Mouse (Mus musculus): ENCODE measurements at regions not wholly inside any gene's neighbourhood (a gene's known extent, or its start where the extent isn't known, plus 50 kb on each side); places are given as distances from the start of the nearest gene placed in this dataset.

DNA sequence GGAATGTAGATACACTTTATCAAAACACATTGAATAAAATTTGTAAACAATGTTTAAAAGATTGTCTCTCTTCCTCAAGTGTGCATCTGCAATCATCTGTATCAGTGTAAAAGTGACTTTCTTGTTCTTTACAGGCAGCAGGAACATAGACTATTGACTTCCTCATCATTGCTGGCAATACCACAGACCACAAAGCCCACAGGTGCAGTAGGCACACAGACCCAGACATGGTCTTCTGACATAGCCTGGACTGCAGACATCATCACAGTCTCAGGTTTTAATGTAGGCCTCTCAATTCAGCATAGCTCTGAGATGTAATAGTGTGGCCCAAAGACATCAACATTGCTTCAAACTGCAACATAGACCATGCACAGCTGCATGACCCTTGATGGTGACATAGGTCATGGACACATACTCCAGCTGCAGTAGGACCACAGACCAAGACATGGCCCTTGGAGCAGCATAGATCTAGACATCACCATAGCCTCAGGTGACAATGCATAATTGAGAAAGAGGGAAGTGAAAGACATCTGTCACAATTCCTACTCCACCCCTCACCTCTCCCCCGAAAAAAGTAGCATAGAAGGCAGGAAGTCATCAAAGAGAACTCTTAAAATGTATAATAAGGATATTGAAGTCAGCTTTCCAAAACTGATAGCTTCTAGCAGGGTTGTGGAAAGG is 74.1 kb upstream of the Speer2 start:
- DNase-seq, result no peak

DNA sequence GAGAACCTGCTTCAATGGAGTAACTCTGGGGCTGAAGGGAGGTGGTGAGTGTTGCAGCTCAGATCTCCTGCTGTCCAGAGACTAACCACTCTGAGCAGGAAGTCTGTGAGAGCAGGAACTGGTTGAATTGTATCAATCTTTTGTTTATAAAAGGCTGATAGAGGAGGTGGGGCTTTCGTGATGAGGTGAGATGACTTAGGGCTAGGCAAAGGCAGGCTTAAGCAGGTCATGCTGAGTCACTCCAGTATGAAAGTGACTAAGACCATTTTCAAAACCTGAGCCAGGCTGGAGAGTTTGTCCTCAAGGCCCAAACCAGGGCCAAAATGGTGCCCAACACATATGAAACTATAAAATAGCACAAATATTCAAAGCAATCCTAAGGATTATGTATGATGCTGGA is 80.1 kb upstream of the Speer2 start:
- no peak for DNase-seq

DNA sequence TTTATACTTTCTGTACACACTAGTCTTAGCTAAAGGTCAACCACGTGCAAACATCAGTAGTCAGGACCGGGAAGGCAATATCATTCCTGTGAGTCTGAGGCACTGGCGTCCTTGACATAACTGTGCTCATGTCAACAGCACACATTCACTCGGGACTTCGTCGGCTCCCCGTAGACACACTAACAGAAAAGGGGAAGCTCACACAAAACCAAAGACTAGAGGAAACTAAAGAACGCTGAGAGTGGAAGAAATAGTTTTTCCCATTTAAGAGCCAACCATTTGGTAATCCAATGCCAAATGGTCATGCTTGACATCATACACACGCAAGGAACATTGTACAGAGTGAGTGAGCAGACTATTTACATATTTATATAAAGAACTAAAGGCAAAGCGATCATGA is 85.2 kb upstream of the Speer2 start:
- DNase-seq, result no peak

DNA sequence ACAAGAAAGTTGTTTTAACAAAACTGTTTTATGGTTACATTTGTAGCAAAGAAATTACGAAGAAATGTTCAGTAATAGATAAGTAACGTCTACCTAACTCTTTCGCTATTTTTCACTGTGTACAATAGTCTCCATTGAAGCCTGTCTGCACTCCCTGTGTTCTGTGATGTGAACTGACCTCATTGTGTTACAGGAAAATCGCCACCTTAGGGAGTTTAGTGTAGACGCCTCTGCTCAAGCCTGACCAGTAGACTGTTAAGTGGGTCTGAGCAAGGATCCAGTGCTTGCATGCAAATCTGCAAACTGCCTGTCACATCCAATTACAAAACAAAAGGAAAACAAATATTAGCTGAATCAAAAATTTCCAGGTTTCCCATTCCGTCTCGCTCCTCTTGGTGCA is 85.8 kb upstream of the Speer2 start:
- DNase-seq, result no peak

DNA sequence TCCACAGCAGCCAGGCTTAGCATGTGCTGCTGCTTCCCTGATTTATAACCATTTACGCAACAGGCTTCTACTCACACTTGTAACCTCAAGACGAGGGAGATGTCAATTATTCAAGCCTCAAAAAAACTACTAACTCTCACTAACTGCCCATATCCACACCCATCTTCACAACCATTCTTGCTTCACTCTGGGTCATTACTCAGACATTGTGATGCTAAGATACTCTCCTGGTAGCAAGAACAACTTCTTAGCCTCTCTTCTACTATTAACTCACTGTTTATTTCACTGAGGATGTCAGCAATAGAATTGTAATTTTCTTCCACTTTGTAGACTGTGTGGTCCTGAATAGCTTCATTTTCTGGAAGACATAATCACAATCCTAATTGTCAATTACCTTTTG is 88.0 kb upstream of the Speer2 start:
- no peak for DNase-seq

DNA sequence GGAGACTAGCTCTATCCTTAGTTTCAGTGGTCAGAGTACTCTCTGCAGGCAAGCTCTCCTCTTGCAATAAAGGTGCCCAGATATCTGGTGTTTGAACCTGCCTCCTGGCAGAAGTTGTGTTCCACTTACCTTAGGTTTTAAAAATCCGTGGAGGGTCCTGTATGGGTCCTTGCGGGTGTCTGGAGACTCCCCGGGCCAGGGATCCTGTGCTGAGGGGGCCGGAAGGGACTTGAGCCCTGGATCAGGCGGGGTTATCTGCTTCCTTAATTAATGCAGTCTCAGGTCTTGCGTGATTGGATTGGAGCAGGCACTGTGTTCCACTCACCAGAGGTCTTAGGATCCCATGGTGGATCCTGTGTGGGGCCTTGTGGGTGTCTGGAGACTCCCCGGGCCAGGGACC is 103.0 kb upstream of the Speer2 start:
- peak; percentile 74 for DNase-seq

DNA sequence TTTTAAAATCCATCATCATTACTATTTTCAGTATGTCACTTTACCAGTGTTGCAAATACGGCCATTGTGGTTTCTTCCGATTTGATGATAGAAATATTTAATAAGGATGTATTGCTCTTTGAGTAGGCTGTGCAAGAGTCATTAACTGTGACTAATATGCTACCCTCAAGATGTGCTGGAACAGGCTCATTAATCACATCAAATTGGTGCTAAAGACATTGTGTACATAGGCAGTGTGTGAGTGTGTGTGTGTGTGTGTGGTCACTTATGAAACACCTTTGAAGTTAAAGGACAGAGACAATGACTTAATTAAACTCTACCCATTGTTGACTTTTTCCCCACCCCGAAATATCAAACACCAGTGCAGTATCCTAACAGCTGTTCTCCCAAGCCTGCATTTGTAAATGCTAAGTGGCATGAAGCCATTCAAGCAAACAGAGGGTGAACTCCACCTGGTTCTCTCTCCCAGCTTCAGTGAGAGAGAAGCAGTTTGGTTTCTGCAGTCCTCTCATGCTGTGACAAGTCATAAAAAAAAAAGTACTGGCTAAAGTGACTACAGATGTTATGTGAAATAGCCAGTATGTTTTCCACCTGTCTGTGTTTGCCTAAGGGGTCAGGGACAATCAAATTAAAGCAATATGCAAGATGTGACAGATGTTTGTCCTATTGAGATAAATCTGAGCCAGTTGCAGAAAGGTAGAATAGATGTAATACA is 116.4 kb upstream of the Speer2 start:
- DNase-seq, result no peak

DNA sequence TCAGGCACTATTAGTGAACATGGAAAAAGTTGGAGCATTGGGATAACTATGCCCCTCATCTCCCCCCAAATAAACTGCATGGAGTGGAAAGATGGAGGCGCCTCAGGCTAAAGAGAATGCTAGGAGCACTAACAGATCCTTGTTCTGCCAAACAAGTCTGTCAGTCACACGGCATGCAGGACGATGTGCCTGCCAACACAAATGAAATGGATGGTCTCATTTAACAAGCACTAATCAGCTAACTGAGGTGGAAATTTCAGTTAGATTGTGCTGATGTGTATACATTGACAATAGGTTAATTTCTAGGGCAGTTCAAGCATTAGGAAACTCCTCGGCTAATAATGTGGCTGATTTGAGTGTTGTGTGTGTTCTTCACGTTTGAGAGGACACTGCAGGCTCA is 120.8 kb upstream of the Speer2 start:
- DNase-seq, result no peak

DNA sequence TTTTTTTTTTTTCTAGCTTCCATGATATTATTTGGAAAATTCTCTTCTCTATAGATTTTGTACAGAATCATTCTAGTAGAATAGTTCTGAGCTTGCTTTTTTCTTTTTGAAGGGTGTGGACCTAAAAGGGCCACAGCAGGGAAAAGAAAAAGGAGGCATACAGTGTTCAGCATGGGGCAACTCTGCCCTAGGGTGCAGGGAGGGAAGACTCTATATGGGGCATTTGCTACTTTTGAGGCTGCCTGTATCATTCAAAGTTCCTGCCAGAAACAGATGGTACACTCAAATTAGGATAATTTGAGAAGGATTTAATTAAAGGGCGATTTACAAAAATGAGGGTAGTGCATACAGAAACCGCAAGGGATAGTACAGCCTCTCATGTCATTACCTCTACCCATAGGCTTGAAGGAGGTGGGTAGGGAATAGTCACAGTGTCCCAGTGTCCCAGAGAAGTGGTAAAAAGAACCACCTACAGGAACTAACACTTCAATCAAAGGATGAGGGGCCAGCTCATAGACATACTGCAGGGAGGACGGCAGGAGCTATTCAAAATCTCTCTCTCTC is 128.4 kb upstream of the Speer2 start:
- DNase-seq, result no peak

DNA sequence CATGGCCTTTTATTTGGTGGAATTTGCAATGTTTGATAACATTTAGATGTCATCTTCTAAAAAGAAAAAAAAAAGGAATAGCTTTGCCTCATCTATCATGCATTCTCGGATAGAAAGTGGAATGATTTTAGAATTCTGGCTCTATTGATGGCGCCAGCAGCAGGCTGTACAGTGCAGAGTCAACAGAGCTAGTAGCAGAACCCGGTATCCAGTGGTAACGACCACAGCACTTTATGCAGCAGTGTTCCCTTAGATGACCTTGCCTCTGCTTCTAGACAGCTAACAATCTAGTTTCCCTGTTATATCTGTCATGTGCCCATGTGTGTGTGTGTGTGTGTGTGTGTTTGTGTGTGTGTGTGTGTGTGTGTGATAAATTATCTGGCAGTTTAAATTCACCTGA is 129.2 kb upstream of the Speer2 start:
- DNase-seq, result no peak

DNA sequence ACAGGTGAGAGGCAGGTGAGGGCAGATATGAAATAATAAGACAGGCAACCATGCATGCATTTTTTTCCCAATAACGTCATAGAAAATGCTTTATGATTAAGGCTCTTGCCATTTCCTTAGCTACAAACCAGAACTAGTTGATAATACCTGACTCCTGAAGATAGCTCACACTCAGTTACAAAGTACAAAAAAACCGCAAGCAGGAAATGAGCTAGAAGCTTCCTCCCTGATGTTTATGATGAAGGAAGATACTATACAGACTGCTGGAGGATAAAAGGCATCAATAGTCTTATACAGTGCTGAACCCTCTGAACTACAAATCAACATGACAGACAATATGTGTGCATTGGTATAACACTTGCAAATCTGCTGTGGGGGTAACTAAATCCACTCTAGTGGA is 143.3 kb upstream of the Speer2 start:
- DNase-seq, result no peak

DNA sequence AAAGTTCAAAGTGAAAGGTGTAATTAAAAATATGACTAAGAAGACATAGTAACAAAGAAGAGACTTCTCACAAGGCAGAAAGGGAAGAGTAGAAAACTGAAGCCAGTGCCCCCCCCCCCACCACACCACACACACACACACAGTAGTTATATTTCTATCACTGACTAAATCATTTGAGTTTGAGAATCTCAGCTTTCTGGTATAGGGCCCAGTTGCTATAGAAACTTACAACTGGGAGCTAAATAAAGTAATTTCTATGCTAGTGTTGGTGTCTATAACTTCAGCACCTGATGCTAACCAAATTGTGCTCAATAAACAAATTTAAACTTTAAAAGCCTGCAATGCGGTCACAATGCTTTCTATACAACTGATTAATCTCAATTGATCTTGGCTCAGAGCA is 153.4 kb upstream of the Speer2 start:
- no peak for DNase-seq

DNA sequence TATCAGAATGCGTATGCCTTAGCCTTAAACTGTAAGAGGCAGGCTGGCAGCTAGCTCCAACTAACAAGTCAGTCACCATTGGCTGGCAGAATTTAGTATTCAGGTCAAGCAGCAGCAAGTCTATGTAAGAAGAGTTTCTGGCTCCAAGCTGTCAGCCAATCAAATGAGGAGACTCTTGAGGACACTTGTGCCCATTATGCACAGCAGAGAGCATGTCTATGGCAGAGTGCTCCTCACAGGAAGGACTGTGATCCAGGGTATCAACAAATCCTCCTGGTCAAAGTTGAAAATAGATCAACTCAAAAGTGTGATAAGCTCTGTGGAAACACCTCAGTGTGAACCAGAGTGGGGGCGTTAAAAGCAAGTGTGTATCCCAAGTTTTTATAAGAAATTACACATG is 156.0 kb upstream of the Speer2 start:
- peak; percentile 57 for DNase-seq

DNA sequence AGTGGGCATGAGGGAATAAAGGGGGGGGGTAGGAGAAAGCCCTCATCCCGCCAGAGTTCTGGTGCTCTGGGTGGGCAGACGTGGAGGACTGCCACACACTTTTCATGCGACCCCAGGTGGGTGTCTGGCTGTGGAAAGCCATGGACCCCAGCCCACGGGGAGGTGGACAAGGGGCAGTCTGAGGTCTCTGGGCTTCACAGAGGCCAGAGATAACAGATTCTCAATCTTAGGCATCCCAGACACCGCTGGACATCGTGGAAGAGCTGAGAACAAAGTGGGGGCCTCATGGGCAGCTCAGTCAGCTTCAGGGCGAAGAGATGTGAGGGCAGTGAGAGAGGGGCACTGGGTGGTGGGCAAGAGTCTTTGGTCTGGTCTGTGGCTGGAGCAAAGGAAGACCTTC is 157.9 kb upstream of the Speer2 start:
- peak; percentile 82 for DNase-seq

DNA sequence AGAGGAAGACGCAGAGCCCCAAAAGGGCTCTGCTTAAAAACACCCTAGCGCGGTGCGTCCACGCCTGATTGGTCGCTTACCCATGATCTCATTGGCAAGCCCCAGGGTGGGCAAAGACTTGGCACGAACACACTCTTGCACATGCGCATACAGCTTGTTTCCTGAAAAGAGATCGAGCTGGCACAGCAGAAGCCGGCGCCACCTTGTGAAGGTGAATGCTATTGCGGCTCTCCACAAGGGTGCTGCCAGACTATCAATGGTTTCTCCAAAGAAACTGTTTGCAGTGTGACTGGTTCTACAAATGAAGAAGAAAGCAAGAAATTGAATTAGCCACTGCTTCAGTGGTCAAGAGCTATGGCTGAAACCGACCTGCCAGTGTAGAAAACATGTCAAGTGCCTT is 165.1 kb upstream of the Speer2 start:
- DNase-seq, result peak; percentile 68

DNA sequence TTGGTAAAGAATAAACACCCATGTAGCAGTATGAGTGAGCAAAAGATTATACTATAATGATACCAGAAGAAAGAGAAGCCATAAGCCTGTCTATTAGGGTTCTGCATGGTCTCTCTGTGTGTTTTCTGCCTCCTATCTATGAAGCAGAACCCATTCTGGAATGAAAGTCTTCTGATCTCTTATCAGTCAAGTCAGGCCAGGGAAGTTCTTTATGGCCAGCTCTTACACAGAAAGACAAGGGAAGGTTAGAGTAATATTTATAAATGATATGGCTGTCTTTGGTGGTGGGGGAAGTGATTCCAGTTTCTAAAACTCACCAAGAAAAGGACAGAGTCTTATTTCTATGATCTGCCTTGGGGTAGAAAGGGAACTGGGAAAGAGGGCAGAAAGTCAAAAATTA is 182.0 kb upstream of the Speer2 start:
- no peak for DNase-seq

DNA sequence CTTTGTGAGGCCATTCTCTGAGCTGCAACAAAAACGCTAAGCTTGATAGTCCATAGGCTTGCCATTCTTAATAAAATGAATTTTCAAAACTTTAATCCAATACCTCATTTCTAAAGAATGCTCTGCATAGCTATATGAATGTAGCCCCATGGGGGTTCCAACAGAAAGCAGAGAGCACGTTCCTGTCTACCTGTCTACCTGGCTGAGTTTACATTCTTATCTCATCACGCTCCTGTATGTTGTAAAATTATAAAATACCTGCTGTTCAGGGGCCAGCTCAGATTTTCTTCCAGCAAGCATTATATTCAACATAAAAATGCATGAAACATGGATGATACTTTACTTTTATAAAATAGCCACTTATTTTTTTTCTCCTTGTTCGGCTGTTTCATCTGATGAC is 182.5 kb upstream of the Speer2 start:
- no peak for DNase-seq

DNA sequence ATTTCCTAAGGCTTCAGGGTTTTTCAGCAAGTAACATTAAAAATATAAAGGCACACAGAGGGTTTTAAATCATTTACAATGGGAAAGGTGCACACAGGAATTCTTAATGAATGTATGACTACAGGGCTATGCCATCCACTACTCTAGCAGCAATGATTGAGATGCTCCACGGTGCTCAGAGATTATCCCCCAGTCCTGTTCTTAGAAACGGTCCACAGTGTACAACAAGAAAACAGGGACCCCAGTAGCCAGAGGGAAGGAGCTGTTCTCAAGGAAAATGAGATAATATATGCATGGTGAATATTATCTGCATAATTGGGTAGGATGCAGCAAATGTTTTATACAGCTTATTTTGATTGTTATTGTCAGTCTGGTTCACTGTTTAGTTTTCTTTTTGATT is 186.3 kb upstream of the Speer2 start:
- DNase-seq, result no peak

DNA sequence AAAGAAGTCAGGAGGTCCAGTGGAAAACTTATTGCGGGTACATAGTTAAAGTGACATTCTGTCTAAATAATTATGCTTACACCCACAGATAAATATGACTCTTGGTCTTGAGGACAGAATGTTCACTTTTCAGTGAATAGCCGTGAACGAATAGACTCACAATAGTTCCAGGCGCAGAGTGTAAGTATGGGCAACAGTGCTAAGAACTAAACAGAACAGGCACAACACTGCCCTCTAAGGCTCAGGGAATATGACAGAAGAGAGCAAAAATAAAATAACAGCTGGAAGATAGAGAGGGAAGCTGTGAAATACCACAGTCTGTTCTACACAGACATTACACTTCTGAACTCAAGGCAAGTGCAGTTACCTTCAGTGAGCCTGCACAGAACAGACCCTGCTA is 207.9 kb upstream of the Speer2 start:
- DNase-seq, result no peak

DNA sequence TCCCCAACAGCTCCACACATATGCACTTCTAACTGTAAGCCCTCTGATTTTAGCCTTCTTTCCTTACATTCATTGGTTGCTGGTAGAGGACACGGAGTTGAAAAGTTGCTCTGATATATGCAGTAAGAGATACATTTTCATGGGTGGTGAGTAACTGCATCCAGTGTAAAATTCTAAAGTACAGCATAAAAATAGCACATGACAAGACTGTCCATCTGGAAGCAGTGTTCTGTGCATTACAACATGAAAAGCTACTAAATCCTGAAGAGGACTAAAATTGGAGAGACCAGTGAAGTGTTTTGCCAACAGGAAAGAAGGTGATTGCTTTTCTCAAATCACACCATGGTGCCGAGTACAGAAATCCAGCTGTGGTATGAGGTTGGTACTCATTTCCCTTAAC is 210.2 kb upstream of the Speer2 start:
- no peak for DNase-seq

DNA sequence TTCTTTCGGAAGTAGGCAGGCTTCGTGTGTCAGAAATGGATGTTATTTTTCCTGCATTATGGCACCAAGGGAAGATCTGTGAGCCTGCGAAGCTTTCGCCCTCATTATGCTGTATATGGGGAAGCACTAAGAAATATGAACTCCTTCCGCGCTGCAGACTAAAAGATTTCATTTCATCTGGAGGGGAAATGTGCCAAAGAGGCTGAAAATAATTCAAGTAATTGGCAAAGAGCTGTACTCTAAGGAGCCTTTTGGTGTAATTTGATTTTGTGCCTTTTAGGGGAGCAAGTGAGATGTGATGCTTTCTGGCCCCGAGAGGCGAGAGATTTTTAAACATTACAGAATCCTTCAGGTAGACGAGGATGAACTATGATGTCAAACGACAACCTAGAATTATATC is 216.0 kb upstream of the Speer2 start:
- no peak for DNase-seq

DNA sequence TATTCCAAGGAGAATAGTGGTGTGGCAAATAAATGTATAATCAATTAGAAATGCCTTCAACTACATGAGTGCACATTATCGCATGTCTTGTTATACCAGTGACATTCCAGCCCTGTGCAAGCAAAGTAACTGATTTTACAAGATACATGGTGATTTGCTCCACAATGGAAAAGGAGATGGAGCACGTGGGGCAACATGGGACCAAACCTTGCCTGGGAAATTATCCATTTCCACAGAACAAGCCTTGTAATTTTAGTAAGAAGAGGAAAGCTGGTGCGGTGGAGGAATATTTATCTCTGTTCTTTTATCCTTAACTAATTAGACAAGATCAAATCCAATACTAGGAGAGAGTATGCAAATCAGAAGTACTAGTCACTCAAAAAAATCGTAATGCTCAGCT is 222.5 kb upstream of the Gbe1 start:
- no peak for DNase-seq

DNA sequence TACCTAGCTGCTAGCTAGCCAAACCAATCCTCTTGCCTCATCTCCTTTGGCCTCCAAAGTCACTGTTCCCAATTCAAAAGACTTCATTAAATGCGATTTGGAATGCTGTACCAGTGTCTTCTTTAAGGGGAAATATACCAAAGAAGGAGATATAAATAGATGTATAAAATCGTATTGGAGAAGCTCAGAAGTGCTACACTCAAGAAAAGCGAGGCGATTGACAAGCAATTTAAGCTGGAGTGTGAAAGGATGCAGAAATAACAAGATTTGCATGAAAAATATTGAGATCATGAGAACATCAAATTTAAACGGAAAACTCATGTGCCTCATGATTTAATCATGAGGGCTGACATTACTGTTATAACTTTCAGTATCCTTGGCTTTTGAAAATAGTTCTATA is 221.8 kb upstream of the Gbe1 start:
- no peak for DNase-seq

DNA sequence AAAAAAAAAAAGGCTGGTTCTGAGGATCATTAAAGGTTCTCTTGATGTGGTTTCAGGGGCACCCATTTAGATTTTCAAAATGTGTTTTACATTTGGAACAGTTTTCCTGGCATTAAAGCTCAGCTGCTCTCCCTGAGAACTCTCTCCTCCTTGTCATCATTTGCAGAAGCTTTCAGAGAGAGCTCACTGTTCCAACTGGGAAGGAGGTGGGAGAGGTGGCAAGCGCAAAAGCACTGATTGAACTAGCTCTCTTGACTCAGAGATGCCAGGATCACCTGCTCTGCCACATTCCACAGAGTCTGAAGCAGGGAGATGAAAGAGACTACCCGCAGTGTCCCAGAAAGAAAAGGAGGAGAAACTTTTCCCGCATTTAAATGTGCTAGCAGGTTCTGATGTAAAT is 220.5 kb upstream of the Gbe1 start:
- DNase-seq, result no peak

DNA sequence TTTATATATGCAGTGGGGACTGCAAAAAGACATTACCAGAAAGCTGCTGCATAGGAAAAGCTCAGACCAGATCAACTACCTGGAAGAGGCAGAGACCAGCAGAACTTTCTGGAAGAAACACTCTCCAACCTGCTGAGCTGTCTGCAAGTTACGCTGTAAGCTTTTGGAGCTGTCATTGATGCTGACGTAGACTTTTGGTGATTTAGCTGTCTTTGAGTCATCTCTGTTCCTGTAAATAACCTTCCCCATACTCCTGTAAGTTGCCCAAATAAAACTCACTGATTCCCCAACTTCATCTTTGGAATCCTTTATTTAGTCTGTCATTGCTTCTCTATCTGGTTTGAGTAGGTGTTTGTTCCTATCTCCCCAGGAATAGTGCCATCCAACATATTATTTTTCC is 218.5 kb upstream of the Gbe1 start:
- no peak for DNase-seq
